Mouse (Mus musculus): ENCODE results near the gene Dync1i2. TPM values are rescaled to one million over a fixed set of nuclear protein-coding genes. Genes with fewer than 3 reads are reported as not detected.

The Dync1i2 gene
- total RNA-seq, 2 experiments from 2014 or later = 61.6 to 62.5 TPM

DNA sequence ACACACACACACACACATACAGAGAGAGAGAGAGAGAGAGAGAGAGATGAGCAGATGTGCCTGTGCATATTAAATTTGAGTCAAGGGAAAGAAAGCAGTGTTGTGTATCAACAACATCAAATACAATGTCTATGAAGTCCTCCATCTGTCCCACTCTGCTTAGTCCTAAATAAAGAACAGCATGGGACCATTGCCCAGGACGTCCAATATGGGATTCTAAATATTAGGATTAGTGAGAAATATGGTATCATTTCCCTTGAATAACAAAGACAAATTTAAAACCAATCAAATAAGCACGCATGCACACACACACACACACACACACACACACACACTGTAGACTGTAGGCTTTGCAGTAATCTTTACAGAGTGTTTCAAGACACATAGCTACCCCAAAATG is 9.6 kb upstream of the Dync1i2 start:
- intact Hi-C loops (cut with DNase I) = no loop called here
- DNase-seq = no peak

DNA sequence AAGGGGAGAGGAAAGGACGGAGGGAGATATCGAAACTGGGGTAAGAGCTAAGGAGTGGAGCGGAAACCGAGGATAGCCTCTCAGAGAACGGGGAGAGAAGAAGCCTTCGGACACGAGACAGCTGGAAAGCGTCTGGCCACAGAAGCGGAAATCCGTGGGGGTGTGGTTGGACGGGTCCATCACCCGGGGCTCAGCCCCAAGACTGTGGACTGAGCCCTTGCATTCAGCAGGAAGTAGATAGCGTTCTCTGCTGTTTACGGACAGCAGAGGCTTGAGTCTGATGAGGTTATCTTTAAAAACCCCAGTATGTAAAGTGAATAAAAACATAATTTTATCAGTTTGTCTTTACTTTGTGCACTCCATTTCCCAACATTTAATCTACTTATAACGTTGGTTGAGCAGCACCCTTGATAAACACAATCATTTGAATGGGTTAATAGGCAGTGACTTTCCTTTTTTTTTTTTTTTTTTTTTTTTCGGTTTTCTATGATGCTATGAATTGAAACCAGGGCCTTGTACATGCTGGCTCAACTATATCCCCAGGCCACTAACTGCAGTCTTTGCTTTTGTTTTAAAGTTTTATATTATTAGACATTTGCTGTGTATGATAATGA is 7.6 kb upstream of the Dync1i2 start:
- intact Hi-C loops (cut with DNase I) = no loop called here
- DNase-seq = peak; percentile 29 to 40

DNA sequence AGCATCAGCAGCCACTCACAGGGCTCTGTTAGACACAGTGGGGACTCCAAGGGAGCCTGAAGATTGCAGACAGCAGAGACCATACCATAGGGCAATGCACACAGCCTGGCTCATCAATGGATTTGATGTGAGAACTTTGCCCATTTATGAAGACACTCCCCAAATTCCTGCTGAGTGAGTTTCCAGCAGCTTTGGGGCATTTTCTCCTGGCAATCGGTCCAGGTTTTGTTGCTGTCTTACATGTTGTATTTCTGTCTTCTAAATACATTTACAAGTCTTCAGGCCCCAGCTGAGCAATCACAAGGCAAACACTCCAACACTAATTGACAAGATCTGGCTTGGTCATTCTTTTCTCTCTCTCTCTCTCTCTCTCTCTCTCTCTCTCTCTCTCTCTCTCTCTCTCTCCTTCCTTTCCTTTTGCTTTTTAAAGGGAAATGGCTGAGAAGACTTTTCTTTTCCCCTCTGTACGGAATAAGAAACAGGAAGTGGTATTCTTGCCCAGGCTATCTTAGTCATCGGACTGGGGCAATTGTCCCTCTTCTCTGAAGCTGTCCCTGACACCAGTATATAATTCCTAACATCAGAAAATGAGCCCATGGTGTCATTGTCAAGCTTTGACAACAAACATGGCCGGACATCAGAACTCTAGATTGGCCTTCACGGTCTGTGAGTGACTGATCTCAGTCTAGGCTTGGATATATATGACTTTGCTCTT is 2.3 kb upstream of the Dync1i2 start:
- intact Hi-C loops (cut with DNase I) = no loop called here
- no peak for DNase-seq

GRCm38 (mm10) chr2:71211096-71211495 is 410 bp upstream of the Dync1i2 start:
- intact Hi-C loops (cut with DNase I) = loop anchor here (10.0 kb wide), 1 partner anchor 156 kb away; the partner anchor contains the start of genes Dcaf17 and Mettl8
- no peak for DNase-seq

DNA sequence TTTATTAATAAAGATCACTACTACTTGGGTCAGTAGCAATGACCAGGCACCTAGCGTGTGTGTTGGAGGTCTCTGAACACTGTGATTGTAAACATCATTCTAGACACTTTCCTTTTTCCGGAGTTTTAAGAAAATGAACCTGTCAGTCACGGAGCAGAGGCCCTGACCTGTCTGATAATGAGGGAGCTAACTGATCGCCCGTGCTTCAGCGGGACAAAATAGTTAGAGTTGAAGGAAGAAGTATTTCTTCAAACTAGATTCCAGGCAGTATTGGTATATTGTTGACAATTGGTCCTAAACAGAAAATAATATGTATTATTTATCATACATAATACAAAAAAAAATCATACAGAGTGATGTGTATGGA is 837 bp downstream of the Dync1i2 start:
- no peak for DNase-seq
- intact Hi-C loops (cut with DNase I) = loop anchor here (10.0 kb wide), 1 partner anchor 158 kb away; the partner anchor contains the start of genes Dcaf17 and Mettl8

DNA sequence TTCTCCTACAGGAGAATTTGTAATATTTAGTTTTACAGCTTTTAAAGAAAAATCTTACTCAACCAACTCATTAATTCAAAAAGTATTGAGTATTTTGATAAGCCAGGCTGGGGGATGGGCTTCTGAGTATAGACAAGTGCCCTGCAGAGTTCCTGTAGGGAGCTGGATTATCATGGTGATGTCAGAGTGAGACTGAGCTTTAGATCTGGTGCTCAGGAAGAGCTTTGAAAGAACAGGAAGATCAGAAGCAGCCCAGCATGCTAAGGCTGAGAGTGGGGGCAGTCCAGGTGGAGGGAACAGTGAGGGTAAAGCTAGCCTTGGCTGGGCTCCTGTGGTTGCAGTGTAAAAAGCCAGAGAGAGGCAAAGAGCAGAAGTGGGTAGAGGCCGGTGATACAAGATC is 9.5 kb downstream of the Dync1i2 start:
- intact Hi-C loops (cut with DNase I) = no loop called here
- no peak for DNase-seq

GRCm38 (mm10) chr2:71227398-71227797 is 15.9 kb downstream of the Dync1i2 start:
- intact Hi-C loops (cut with DNase I) = loop anchor here (5.0 kb wide), 1 partner anchor 320 kb away; the partner anchor contains the start of gene Dlx2
- DNase-seq = no peak

DNA sequence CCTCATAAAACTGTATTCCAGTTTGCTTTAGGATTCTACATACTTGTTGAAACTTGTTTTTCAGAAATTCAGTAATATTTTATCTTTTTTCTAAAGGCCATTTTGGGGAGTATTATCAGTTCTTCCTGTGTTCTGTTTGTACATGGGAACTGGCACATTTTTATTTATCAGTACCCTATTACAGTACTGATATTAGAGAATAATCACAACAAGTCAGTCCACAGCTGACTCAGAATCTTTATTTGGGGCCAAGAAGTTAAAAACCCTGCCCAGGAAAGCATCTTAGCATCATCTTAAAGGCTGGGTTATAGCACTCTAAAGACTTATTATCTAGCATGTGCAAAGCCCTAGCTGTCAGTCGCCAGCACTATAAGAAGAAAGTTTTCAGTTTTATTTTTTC is 18.1 kb downstream of the Dync1i2 start:
- intact Hi-C loops (cut with DNase I) = loop anchor here (5.0 kb wide), 1 partner anchor 318 kb away; the partner anchor contains the start of gene Dlx2
- DNase-seq = no peak

DNA sequence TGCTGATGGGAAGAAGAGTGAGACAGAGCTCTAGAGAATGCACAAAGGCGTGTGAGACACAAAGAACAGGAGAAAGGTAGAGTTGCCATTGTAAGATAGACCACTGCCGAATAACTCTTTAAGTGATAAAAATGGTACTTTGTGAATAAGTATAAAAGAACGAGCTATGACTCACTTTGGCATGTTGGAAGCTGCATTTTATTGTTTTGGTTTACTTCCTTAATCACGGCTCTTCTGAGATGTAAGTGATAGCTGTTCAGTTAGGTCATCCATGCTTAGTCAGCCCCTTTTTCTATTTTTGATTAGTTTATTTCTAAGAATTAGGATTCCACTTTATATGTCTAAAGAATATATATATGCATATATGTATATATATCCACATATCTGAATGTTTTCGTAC is 20.4 kb downstream of the Dync1i2 start:
- DNase-seq = no peak
- intact Hi-C loops (cut with DNase I) = no loop called here

- DNase-seq = no peak
- intact Hi-C loops (cut with DNase I) = no loop called here
Measured at GRCm38 (mm10) chr2:71232976-71233375, 21.5 kb downstream of the Dync1i2 start.

GRCm38 (mm10) chr2:71235420-71235819 is 23.9 kb downstream of the Dync1i2 start:
- DNase-seq = no peak
- intact Hi-C loops (cut with DNase I) = no loop called here

DNA sequence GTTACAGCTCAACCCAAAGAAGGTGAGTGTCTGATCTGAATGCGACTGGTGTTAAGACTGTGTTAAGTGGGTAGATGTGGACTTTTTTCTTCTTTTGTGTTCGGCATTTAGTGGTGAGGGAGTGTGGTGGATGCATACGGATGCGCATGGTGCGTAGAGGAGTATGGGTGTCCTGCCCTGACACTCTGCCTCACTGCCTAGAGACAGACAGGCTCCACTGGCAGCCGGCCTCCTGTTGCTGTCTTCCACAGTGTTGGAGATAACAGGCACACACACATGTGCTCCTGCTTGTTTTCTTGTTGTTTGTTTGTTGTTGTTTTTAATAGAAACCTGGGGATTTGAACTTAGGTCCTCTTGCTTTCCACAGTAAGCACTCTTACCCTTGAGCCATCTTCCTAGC is 24.5 kb downstream of the Dync1i2 start:
- DNase-seq = no peak
- intact Hi-C loops (cut with DNase I) = no loop called here

DNA sequence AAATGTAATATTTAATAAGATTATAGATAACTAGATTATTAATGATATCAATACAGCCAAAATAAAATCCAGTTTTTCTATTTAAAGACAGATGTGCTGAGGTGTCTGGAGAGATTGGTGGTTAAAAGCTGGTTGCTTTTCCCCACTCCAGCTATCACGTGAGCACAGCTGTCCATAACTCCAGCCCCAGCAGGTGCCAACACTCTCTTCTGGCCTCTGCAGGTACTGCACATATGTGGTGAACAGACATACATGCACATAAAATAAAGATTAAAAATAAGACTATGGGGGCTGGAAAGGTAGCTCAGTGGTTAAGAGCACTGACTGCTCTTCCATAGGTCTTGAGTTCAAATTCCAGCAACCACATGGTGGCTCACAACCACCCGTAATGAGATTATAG is 30.0 kb downstream of the Dync1i2 start:
- intact Hi-C loops (cut with DNase I) = no loop called here
- no peak for DNase-seq

DNA sequence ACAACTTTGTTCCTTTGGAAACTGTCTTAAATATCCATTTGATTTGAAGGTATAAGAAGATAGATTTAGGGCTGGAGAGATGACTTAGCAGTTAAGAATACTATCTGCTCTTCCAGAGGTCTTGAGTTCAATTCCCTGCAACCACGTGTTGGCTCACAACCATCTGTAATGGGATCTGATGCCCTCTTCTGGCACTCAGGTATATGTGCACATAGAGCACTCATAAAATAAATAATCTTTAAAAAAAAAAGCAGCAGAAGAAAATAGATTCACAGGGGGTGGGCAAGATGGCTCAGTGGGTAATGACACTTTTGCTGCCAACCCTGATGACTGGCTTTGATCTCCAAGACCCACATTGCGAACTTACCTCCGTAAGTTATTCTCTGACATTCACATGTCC is 30.7 kb downstream of the Dync1i2 start:
- DNase-seq = no peak

DNA sequence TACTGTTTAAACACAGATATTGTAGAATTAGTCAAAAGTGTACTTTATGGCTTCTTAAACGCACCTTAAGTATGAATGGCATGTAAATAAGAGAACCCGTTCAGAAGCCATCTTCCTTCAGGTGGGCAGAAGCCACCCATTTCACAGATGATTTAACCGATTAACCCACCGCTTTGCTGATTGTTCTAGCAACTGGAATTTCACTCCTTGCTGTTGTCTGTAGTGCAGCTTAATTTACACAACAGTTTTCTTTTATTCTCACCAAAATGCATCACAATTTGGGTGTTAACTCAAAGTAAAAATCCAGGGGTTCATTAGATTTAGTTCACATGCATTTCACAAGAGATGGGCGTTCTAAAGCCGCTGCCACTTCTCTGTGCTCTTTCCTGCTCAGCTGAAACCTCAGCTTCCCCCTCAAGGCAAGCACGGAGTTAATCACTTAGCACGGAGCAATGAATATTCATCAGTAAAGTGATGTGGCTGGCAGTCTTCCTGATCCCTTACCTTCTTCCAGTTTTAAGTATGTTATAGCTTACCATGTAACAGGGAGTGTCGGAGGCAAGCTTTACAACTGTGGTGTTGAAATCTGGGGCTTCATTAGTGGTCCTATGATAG is 31.7 kb downstream of the Dync1i2 start:
- DNase-seq = no peak
- intact Hi-C loops (cut with DNase I) = no loop called here

More for the DNA sequence above, 30.7 kb downstream of the Dync1i2 start:
- intact Hi-C loops (cut with DNase I) = no loop called here

- intact Hi-C loops (cut with DNase I) = no loop called here
- no peak for DNase-seq
Measured at GRCm38 (mm10) chr2:71244807-71245206, 33.3 kb downstream of the Dync1i2 start.

GRCm38 (mm10) chr2:71245416-71245815 is 33.9 kb downstream of the Dync1i2 start:
- no peak for DNase-seq

GRCm38 (mm10) chr2:71246096-71246495 is 34.6 kb downstream of the Dync1i2 start:
- DNase-seq = no peak
- intact Hi-C loops (cut with DNase I) = no loop called here

More at GRCm38 (mm10) chr2:71245416-71245815, 33.9 kb downstream of the Dync1i2 start:
- intact Hi-C loops (cut with DNase I) = no loop called here

DNA sequence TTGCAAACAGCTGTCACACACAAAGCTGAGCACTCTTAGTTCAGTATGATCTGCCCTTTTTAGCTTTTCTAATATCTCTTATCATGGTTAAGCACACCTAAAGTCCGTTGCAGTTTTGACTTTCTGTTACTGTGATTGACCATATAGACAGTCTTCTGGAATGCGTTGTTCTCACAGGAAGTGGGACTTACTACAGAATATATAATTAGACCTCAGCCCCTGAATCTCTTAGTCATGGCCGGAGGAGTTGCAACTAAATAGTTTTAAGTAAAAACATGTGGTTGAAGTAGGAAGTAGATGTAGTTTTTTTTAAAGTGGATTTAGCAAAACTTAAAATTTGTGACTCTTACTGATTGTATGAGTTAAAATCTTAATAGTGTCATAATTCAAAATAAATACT is 36.6 kb downstream of the Dync1i2 start:
- DNase-seq = no peak
- intact Hi-C loops (cut with DNase I) = no loop called here

DNA sequence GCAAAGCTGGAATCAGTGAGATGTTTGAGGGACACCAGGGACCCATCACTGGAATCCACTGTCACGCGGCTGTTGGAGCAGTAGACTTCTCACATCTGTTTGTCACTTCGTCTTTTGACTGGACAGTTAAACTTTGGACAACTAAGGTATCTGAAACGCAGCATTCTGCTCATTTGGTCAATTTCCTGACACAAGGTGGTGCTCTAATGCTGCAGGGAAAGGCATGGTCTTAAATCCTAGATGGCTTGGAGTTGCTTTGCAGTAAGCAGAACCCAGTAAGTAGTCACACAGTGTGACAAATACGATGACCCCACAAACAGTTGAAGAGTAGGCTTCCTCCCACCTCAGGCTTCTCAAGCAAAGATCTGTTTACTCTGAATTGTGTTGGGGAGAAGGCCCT is 39.3 kb downstream of the Dync1i2 start:
- intact Hi-C loops (cut with DNase I) = no loop called here
- no peak for DNase-seq

- intact Hi-C loops (cut with DNase I) = no loop called here
- no peak for DNase-seq
Measured at GRCm38 (mm10) chr2:71254836-71255235, 43.3 kb downstream of the Dync1i2 start.

DNA sequence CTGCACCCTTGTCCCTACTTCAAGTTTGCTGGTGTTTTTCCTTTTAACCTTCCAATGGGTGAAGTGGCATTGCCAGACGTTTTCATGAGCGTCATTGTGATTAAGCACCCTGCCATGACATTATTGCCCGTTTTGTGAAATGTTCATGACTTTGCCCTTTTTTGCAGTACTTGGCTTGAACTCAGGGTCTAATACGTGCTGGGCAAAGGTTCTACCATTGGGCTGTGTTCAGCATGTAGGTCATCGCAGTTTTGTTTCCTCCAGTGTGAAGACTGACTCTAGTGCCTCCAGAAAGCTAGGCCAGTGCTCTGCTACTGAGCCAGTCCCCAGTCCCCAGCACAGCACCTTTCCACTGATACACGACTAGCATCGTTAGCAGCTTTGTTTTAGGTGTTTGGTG is 45.1 kb downstream of the Dync1i2 start:
- intact Hi-C loops (cut with DNase I) = no loop called here
- no peak for DNase-seq
